Mouse (Mus musculus) adrenal gland, postnatal 4 days (tissue): Measurements from ENCODE around the gene Tbc1d10a. TPM values are rescaled to one million over a fixed set of nuclear protein-coding genes. Genes with fewer than 3 reads are reported as not detected.
"Not testable (repeated sequence)": the region's sequence is repeated elsewhere in the genome, so short reads cannot be mapped to it uniquely, and the experiment has no call there.

ENCODE experiments used
- DNase-seq, 2 experiments: peaks; one replicate each; pipeline ENCODE4 v3.0.0; 2021 to 2022; ENCODE audit warnings: low spot score in 2 of 2, mixed read lengths in 2 of 2
- total RNA-seq, 2 experiments: library from RNA; stranded (reverse); gene quantifications; 2 replicates each; pipeline ENCODE4 v1.2.3; 2021

Gene Tbc1d10a
- total RNA-seq, 2 experiments from 2014 or later = 19.0 to 19.9 TPM

GRCm38 (mm10) chr11:4182061-4182460, 4.5 kb upstream of the Tbc1d10a start:
- no peak for DNase-seq

DNA sequence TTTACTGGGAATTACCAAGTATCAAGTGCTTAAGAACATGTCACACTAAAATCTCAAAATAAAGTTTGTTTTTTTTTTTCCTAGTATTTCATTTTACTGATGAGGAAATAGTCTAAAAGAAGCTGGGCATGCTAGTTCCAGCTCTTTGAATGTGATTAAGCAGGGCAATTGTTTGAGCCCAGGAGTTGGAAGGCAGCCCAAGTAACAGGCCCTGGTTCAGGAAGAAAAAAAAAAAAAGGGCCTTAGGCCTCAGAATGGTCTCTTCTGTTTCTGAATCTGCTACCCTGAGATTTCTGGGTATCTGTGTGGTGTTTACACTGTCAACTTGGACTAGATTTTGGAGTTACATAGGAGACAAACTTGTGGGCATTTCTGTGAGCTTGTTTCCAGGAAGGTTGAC, 3.1 kb upstream of the Tbc1d10a start:
- no peak for DNase-seq

- DNase-seq = no peak
Observed at GRCm38 (mm10) chr11:4184251-4184952, 2.2 kb upstream of the Tbc1d10a start.

DNA sequence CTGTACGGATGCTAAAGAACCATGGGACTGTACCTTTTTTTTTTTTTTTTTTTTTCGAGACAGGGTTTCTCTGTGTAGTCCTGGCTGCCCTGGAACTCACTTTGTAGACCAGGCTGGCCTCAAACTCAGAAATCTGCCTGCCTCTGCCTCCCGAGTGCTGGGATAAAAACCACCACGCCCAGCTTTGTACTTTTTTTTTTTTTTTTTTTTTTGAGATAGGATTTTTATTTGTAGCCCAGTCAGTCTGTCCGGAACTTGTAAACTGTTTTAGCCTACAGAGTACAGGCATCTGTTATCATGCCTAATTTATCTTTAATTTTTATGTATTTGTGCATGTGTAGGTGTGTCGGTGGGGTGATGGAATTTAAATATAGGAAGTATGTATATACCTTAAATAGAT, 1.1 kb upstream of the Tbc1d10a start:
- not testable (repeated sequence) for DNase-seq

DNA sequence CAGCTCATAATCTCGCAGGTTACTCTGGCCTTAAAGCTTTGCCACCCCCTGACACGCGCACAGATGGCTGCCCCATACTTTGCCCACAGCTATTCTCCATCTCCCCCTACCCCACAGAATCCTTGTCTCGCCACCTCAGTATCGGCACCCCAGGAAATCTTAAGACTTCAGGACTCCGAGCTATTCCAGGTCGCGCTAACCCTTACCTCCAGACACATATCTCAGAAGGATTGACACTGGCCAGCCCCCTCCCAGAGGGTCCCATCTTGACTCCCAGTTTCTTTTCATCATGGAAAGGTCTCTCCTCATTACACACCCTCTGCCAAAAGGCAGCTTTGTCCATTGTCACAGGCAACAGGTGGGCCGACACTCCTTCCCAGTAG, 720 bp downstream of the Tbc1d10a start:
- DNase-seq = no peak

DNA sequence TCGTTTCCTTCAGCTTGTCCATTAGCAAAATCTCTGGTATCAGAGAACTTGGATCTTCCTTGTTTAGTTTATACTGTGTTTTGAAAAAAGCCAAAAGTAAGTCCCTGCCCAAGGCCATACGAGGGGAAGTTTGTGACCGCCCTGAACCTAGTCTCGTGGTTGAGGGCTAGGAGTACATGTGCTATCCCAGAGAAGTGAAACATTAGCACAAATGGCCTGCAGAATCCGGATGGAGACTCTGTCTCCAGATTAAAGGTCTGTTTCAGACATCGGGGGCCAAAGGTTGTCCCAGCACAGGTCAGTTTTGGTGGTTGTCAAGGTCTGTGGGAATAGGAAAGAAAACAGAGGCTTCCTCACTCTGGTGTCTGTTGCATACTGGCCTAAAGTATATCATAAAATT, 2.6 kb downstream of the Tbc1d10a start:
- DNase-seq = no peak

DNA sequence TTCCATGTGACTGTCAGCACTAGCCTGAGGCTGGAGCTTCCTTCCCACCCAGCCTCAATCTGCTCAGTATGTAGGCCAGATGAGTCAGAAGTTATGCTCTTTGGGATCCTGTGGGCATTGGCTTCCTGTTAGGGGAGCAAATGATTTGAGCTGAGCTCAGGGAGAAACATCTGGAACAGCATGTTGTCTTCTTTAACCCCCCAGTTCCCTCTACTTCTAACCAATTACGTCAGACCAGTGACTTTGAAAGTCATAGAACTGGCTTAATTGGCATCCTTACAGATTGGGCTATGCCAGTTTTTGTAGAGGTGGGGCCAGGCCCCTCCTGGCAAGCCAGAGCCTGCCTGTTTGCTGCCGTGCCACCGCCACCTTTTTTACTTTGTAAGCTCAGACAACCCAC, 4.1 kb downstream of the Tbc1d10a start:
- DNase-seq = no peak

DNA sequence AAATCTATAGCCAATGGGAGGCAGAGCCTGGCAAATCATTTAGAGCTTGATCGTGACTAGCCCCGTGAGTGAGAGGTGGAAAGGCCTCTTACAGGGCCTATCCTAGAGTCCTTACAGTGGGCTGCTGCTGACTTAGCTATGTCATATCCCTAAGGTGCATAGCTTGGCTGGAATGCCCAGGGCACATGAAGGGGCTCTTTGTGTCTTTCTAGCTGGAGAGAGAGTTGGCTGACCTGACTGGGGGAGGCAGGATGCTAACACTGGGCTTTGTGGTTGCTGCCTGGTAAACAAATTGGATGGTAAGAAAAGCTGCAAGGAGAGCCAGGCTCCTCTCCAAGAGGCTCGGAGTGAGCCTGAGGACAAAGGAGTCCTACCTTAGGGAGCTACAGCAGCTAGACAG, 6.2 kb downstream of the Tbc1d10a start:
- no peak for DNase-seq

- no peak for DNase-seq
Observed at GRCm38 (mm10) chr11:4193420-4193819, 6.8 kb downstream of the Tbc1d10a start.

GRCm38 (mm10) chr11:4195597-4196031, 9.0 kb downstream of the Tbc1d10a start:
- DNase-seq = no peak

- no peak for DNase-seq
Observed at GRCm38 (mm10) chr11:4196636-4197035, 10.0 kb downstream of the Tbc1d10a start.

- no peak for DNase-seq
Observed at GRCm38 (mm10) chr11:4197691-4198090, 11.1 kb downstream of the Tbc1d10a start.

- DNase-seq = no peak
Observed at GRCm38 (mm10) chr11:4201981-4202700, 15.6 kb downstream of the Tbc1d10a start.

DNA sequence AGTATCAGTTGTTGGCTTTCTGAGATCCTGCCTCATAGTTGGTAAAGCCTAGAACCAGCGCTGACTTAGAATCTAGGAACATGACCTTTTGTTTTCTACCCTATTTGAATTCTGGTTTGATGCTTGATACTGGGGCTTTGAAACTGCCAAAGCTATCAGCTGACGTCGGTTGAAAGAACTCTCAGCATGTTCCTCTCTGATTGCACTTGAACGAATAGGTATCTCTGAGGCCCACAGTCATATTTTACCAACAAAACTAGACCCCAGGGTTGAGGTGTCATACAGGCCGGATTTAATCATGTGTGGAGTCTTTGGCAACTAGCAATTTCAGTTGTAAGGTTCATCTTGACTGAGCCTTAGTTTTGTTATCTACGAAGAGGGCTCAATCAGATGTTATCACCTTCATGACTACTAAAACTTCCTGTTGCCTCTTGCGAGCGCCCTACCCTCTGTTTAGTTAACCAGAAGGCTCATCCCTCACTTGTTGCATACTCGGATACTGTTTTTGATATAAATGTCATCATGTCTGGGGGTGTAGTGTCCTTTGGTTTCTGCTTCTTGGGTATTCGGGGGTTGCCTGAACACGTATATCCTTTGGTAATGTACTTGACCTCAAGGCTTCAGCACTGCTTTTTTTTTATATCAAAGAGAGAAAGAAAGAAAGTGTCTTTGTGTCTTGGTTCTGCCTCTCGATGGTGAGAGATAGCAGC, 16.6 kb downstream of the Tbc1d10a start:
- DNase-seq = no peak

GRCm38 (mm10) chr11:4203705-4204074, 17.1 kb downstream of the Tbc1d10a start:
- DNase-seq = no peak

DNA sequence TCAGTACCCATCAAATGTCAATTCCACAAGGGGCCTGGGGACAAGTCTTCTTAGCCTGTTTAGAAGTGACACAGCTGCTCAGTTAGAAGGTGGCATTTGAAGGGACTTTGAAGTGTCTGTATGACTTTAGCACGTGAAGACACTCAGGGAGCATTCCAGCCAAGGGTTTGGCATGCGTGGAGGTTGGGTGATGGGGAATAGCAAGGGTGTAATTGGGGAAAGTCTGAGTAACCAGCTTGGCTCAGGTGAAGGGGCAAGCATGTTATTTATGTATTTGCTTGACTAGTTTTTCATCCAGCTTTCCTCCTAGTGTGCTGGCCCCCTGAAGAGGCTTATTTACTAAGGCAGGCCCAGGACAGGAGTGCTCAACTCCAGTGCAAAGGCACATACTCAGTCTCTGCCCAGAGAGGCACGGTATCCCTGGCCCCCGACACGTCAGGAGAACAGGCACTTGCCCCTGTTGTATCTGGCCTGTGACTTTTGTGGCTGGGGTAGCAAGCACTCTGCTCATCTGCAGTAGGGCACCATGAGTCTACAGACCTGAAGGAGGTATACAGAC, 18.6 kb downstream of the Tbc1d10a start:
- no peak for DNase-seq

- DNase-seq = no peak
Observed at GRCm38 (mm10) chr11:4205951-4206350, 19.4 kb downstream of the Tbc1d10a start.

DNA sequence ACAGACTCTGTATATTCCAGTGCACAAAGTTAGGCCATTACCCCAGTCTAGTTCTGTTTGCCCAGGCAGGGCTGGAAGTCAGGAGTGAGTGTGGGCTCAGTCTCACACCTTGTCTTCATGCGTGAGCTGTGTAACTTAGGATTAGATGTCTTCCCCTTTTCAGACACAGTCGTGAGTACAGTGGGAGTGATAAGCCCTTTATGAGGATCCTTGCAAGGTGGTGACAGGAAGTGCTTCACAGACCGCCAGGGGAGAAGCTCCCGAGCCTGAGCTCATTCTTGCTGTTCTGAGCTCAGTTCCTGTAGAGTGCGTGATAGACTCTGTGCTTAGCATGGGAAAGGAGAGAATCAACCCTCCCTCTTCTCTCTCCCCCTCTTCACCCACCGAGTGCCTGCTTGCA, 20.0 kb downstream of the Tbc1d10a start:
- DNase-seq = no peak

DNA sequence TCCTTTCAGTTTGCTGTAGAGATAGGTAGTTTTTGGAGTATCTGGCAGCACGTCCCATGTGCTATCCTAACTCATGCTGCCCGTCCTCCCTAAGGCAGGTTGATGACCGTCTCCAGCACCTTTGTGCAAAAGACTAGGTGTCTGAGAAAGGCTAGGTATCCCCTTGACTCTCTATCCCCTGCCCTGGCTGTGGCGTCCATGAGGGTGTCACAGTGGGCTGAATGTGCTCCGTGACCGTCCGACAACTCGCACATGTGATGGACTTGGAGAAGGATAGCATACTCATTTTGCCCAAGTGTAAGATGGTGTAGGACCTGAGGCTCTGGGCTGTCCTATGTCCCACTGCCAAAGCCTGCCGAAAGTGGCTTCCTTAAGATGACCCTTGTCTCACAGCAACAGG, 21.1 kb downstream of the Tbc1d10a start:
- no peak for DNase-seq

DNA sequence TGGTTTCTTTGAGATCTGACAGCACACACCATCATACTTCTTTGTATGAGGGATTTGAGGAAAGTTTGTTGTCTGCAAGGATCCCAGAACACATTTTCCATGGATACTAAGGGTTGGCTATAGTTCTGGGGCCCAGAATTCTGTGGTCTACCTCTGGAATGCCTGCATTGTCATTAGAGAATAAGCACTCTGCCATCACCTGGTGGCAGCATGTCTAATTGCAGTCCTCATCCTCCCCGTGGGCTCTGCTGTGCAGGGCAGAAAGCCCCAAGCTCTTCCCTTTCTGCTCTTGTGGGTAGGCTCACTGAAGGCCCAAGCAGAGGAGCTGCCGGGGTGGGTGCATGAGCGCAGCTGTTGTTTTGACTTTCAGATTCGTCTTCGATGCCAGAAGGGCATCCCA, 23.0 kb downstream of the Tbc1d10a start:
- no peak for DNase-seq

- no peak for DNase-seq
Observed at GRCm38 (mm10) chr11:4210786-4211185, 24.2 kb downstream of the Tbc1d10a start.

- DNase-seq = no peak
Observed at GRCm38 (mm10) chr11:4213107-4213506, 26.5 kb downstream of the Tbc1d10a start.
